34 mouse cellular contexts compared by ENCODE assay signal in the genomic region with DNA sequence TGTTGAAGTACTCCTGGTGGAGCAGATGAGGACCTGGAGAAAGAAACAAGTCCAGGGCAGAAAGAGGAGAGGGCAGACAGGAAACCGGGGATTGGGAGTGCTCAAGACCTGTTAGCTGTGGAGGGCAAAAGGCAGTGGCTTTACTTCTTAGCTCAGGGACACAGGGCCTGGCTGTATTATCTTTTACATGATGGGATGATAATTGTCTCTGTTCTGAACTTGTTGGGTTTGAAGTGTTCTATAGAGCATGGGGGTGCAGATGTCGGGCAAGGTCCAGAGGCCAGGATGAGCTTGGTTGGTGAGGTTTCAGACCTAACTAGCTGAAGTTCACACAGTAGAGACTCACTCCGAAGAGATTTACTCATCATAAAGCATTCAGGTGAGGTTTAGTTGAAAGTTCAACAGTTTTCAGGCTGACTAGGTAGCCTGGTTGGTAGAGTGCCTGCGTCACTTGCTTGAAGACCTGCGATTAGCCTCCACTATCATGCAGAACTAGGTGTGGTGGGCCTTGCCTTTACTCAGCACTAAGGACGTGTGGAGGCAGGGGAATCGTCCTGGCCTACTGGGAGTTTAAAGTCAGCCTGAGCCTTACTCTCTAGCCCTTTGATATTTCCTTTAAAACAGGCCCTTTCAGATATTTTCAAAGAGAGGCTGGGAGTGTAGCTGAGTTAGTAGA. TPM values are rescaled to one million over a fixed set of nuclear protein-coding genes. Genes with fewer than 3 reads are reported as not detected.
DNase-seq lines count a peak whose midpoint lies in the region; ATAC-seq lines count a peak whose summit lies in the region.
"Had no signal": no experiment of that assay in that cellular context is flagged by ENCODE, and none has a peak within 500 bp of the region (broad histone marks: within the 10 kb centered on the region; RNA-seq: fewer than 3 reads in every experiment).

No protein-coding gene starts in this region.

- no peak for DNase-seq in heart, postnatal 25 days (ENCODE audit: low spot score)
- peak; percentile 93 for DNase-seq in ES-CJ7 (ENCODE audit: low read depth, low spot score)
- no peak for DNase-seq in ovary, adult 18-20 months (ENCODE audit: low spot score)
- DNase-seq in adrenal gland, postnatal 36 days, result no peak
- DNase-seq: adrenal gland, postnatal 25 days; cerebellum, adult 2 months; cerebellum, postnatal 25 days; gastrocnemius, postnatal 10 days; kidney, adult 8-10 months; kidney, postnatal 10 days; layer of hippocampus, postnatal 36 days; left cerebral cortex, postnatal 4 days; lung, embryonic 14.5 days; lung, postnatal 14 days; right cerebral cortex, postnatal 4 days; thymus, adult 18-20 months; thymus, postnatal 25 days had no signal

- H3K9ac ChIP-seq in heart, embryonic 12.5 days, result no peak overlapping the region
- no peak overlapping the region for H3K9ac ChIP-seq in liver, embryonic 15.5 days
- H3K9ac ChIP-seq: hindbrain, embryonic 15.5 days; intestine, embryonic 15.5 days; lung, embryonic 14.5 days; midbrain, embryonic 12.5 days; neural tube, embryonic 12.5 days had no signal

- H3K9me3 ChIP-seq in heart, embryonic 12.5 days (replicated peaks), result no peaks in the 10 kb centered on the region
- H3K9me3 ChIP-seq in erythroblast, embryonic 14.5 days (ENCODE audit: control insufficient read depth, low read length), result no peaks in the 10 kb centered on the region
- H3K9me3 ChIP-seq in liver, embryonic 15.5 days (replicated peaks), result no peaks in the 10 kb centered on the region
- H3K9me3 ChIP-seq: forebrain, embryonic 10.5 days; G1E; hindbrain, embryonic 10.5 days; hindbrain, embryonic 15.5 days; intestine, embryonic 15.5 days; midbrain, embryonic 12.5 days; neural tube, embryonic 12.5 days had no signal

- no peaks in the 10 kb centered on the region for H3K36me3 ChIP-seq in heart, embryonic 12.5 days
- peaks cover 54% of the 10 kb centered on the region for H3K36me3 ChIP-seq in erythroblast, embryonic 14.5 days (ENCODE audit: control insufficient read depth)
- no peaks in the 10 kb centered on the region; the same call in 1 of the 2 replicates for H3K36me3 ChIP-seq in liver, embryonic 15.5 days (replicated peaks)
- H3K36me3 ChIP-seq: forebrain, embryonic 10.5 days; G1E; hindbrain, embryonic 10.5 days; hindbrain, embryonic 15.5 days; intestine, embryonic 15.5 days; midbrain, embryonic 12.5 days; neural tube, embryonic 12.5 days had no signal

- H3K4me2 ChIP-seq in heart, embryonic 12.5 days, result no peak overlapping the region
- H3K4me2 ChIP-seq in liver, embryonic 15.5 days, result peak overlapping the region; percentile 34
- H3K4me2 ChIP-seq: hindbrain, embryonic 15.5 days; intestine, embryonic 15.5 days; lung, embryonic 14.5 days; midbrain, embryonic 12.5 days; neural tube, embryonic 12.5 days had no signal

- WGBS in heart, embryonic 12.5 days, result 81% methylated on average over 7 of the region's 7 CpGs
- WGBS in liver, embryonic 15.5 days (ENCODE audit: insufficient replicate concordance), result 72% methylated on average over 7 of the region's 7 CpGs

- peaks cover 9% of the 10 kb centered on the region; the same call in 1 of the 2 replicates for H3K4me1 ChIP-seq in heart, embryonic 12.5 days (replicated peaks)
- H3K4me1 ChIP-seq in erythroblast, embryonic 14.5 days (ENCODE audit: control insufficient read depth), result peaks cover 85% of the 10 kb centered on the region
- H3K4me1 ChIP-seq in liver, embryonic 15.5 days (replicated peaks), result peaks cover 46% of the 10 kb centered on the region
- H3K4me1 ChIP-seq: intestine, embryonic 15.5 days had no signal

- no peaks in the 10 kb centered on the region for H3K27me3 ChIP-seq in heart, embryonic 12.5 days (replicated peaks)
- no peaks in the 10 kb centered on the region for H3K27me3 ChIP-seq in erythroblast, embryonic 14.5 days (ENCODE audit: control insufficient read depth)
- no peaks in the 10 kb centered on the region for H3K27me3 ChIP-seq in liver, embryonic 15.5 days
- H3K27me3 ChIP-seq: intestine, embryonic 15.5 days; Patski had no signal

- peak; percentile 82 for ATAC-seq in heart, embryonic 12.5 days (ENCODE audit: insufficient number of reproducible peaks, low FRiP score)
- ATAC-seq in liver, embryonic 15.5 days (ENCODE audit: insufficient read depth), result peak; percentile 81
- no peak for ATAC-seq in megakaryocyte progenitor cell, adult 5-6 weeks (replicated peaks; ENCODE audit: poor library complexity)
- ATAC-seq: intestine, embryonic 15.5 days; Patski had no signal

- intact Hi-C loops in heart, postnatal 25 days (cut with DNase I), result no loop called here

- no peak overlapping the region for H3K27ac ChIP-seq in heart, embryonic 12.5 days (ENCODE audit: poor library complexity, severe bottlenecking)
- peak overlapping the region; percentile 79 for H3K27ac ChIP-seq in liver, embryonic 15.5 days (replicated peaks)
- H3K27ac ChIP-seq: forebrain, embryonic 10.5 days; hindbrain, embryonic 10.5 days; hindbrain, embryonic 15.5 days; intestine, embryonic 15.5 days; midbrain, embryonic 12.5 days; neural tube, embryonic 12.5 days; stomach, postnatal 0 days had no signal

- no peak overlapping the region for H3K4me3 ChIP-seq in heart, embryonic 12.5 days
- H3K4me3 ChIP-seq in erythroblast, embryonic 14.5 days (replicated peaks), result peak overlapping the region; percentile 27
- no peak overlapping the region for H3K4me3 ChIP-seq in liver, embryonic 15.5 days (replicated peaks)
- H3K4me3 ChIP-seq: forebrain, embryonic 10.5 days; hindbrain, embryonic 10.5 days; hindbrain, embryonic 15.5 days; intestine, embryonic 15.5 days; midbrain, embryonic 12.5 days; myocyte; neural tube, embryonic 12.5 days had no signal

RNA-seq across cellular contexts. Expression of a gene that starts 5.3 kb away (rescaled TPM):
- 5.1 and 5.9 TPM in 2 replicates for polyA plus RNA-seq in heart, embryonic 12.5 days (2016; fragmentation: Nextera tagmentation; extraction: Ambion mirVana)
- 1 to 10 TPM; 2.0 to 2.5 TPM for total RNA-seq in heart, postnatal 25 days (2021)
- polyA plus RNA-seq in erythroblast, embryonic 14.5 days (2012), result 0.34 and 0.39 TPM in 2 replicates
- 7.8 and 8.9 TPM in 2 replicates for polyA plus RNA-seq in liver, embryonic 15.5 days (2015; fragmentation: Nextera tagmentation; extraction: Ambion mirVana)
- 1 to 10 TPM; 1.5 to 1.7 TPM for total RNA-seq in adrenal gland, postnatal 36 days (2021)
- total RNA-seq in megakaryocyte progenitor cell, adult 5-6 weeks (2015), result 1.1 and 1.4 TPM in 2 replicates
- total RNA-seq in megakaryocyte progenitor cell, adult 5-6 weeks (2017), result 0.54 and 1.1 TPM in 2 replicates

RNA-seq across cellular contexts. Expression of a gene that starts 33.9 kb away (rescaled TPM):
- polyA plus RNA-seq in heart, embryonic 12.5 days (2016; fragmentation: Nextera tagmentation; extraction: Ambion mirVana), result 0.30 TPM in 1 of 2 replicates, not detected in the other
- not detected for total RNA-seq in heart, postnatal 25 days (2021)
- polyA plus RNA-seq in erythroblast, embryonic 14.5 days (2012), result not detected in 2 replicates
- polyA plus RNA-seq in liver, embryonic 15.5 days (2015; fragmentation: Nextera tagmentation; extraction: Ambion mirVana), result 0.77 and 0.94 TPM in 2 replicates
- total RNA-seq in adrenal gland, postnatal 36 days (2021), result not detected
- total RNA-seq in megakaryocyte progenitor cell, adult 5-6 weeks (2015), result not detected in 2 replicates
- total RNA-seq in megakaryocyte progenitor cell, adult 5-6 weeks (2017), result not detected in 2 replicates
- total RNA-seq: adrenal gland, postnatal 25 days; layer of hippocampus, postnatal 36 days; left cerebral cortex, postnatal 4 days; midbrain, postnatal 0 days had no signal
- polyA plus RNA-seq: cerebellum, adult 2 months; embryonic facial prominence, embryonic 11.5 days; forebrain, embryonic 10.5 days; G1E; heart, postnatal 0 days; hindbrain, embryonic 15.5 days; midbrain, postnatal 0 days had no signal

RNA-seq across cellular contexts. Expression of a gene that starts 49.6 kb away (rescaled TPM):
- polyA plus RNA-seq in heart, embryonic 12.5 days (2016; fragmentation: Nextera tagmentation; extraction: Ambion mirVana), result 93.4 and 93.7 TPM in 2 replicates
- total RNA-seq in heart, postnatal 25 days (2021), result 10 to 100 TPM; 54.0 to 57.1 TPM
- polyA plus RNA-seq in erythroblast, embryonic 14.5 days (2012), result 0.37 and 0.65 TPM in 2 replicates
- 32.7 and 37.1 TPM in 2 replicates for polyA plus RNA-seq in liver, embryonic 15.5 days (2015; fragmentation: Nextera tagmentation; extraction: Ambion mirVana)
- 10 to 100 TPM; 59.2 to 64.6 TPM for total RNA-seq in adrenal gland, postnatal 36 days (2021)
- total RNA-seq in megakaryocyte progenitor cell, adult 5-6 weeks (2015), result 65.6 and 65.7 TPM in 2 replicates
- 60.8 and 77.7 TPM in 2 replicates for total RNA-seq in megakaryocyte progenitor cell, adult 5-6 weeks (2017)
